Mouse (Mus musculus): ENCODE measurements around the gene Limch1. TPM values are rescaled to one million over a fixed set of nuclear protein-coding genes. Genes with fewer than 3 reads are reported as not detected.
A peak's percentile ranks its signal among the peaks of the same experiment; 100 is the strongest.

The Limch1 gene
- total RNA-seq, 2 experiments from 2014 or later, result 210 to 274 TPM

DNA sequence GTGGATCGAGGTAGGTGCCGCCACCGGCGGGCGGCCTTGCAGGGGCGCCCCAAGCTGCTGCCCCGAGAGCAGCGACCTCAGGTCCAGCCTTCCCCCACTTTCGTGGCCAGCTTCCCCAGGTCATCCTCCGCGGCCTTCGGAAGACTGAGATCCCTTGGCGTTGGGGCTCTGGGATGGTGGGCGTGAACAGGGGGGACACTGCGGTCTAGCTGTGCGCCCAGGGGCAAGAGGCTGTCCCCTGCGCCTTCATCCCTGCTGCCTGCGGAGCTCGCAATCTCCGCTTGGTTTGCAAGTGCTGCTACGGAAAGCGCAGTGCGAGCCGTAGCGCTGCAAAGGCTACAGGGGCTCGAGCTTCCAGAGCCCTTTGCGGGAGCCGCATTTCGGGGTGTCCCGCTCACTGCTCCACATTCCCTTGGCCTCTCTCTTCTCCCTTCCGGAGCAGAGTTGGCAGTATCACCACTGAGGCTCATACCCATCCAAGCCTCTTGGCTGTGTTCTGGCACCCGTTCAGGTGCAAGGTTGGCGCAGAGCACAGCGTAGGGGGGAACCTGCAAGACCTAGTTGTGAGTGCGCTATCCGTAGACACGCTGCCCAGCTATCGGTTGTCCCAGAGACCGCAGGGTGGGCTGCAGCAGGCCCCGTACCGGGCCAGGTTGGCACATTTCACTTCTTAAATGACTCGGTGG, 512 bp downstream of the Limch1 start:
- intact Hi-C loops (cut with DNase I), result loop anchor here (2.0 to 5.0 kb wide), 4 partner anchors 35 to 196 kb away; no protein-coding TSS in a partner anchor
- DNase-seq (ENCODE audit: low spot score), result peak; percentile 27

- intact Hi-C loops (cut with DNase I), result loop anchor here (2.0 to 5.0 kb wide), 4 partner anchors 36 to 196 kb away; no protein-coding TSS in a partner anchor
- DNase-seq (ENCODE audit: low spot score), result no peak
Observed at GRCm38 (mm10) chr5:66746761-66747160, 1.1 kb downstream of the Limch1 start.

GRCm38 (mm10) chr5:66747761-66748430, 2.3 kb downstream of the Limch1 start:
- DNase-seq (ENCODE audit: low spot score), result no peak
- intact Hi-C loops (cut with DNase I), result loop anchor here (2.0 to 5.0 kb wide), 4 partner anchors 37 to 194 kb away; no protein-coding TSS in a partner anchor

DNA sequence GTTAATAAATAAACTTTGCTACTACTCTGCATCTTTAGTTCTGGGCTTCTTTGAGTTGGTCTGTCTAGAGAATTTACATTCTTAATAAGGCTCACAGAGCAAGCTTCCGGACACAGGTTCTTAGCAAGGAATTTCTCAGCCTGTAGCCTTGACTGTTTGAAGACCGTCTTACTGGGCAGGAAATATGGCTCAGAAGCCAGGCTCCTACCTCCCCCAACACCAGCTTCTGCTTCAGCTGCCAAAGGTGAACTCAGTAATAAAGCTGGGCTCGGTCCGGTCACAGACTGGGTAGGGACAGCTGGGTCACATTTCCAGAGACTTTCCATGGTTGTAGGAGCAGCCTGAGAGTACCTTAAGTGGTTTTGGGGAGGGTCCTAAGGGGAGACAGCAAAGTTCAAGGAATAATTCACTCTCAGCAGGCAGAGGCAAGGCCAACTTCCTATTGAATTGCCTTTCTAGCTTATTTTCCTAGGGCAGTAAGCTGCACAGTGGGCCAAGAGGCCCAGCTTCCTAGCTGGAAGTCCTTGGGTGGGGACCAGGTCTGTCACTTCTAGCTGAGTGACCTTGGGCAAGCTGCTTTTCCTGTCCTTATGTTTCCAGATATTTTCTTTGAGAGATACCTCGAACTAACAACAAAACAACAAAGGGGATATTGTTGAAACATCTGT, 3.0 kb downstream of the Limch1 start:
- intact Hi-C loops (cut with DNase I), result loop anchor here (5.0 kb wide), 3 partner anchors 99 to 194 kb away; no protein-coding TSS in a partner anchor

GRCm38 (mm10) chr5:66750641-66751040, 5.0 kb downstream of the Limch1 start:
- no peak for DNase-seq (ENCODE audit: low spot score)
- intact Hi-C loops (cut with DNase I), result loop anchor here (5.0 kb wide), 1 partner anchor 47 kb away; no protein-coding TSS in a partner anchor

More for the DNA sequence above, 3.0 kb downstream of the Limch1 start:
- DNase-seq (ENCODE audit: low spot score), result no peak

DNA sequence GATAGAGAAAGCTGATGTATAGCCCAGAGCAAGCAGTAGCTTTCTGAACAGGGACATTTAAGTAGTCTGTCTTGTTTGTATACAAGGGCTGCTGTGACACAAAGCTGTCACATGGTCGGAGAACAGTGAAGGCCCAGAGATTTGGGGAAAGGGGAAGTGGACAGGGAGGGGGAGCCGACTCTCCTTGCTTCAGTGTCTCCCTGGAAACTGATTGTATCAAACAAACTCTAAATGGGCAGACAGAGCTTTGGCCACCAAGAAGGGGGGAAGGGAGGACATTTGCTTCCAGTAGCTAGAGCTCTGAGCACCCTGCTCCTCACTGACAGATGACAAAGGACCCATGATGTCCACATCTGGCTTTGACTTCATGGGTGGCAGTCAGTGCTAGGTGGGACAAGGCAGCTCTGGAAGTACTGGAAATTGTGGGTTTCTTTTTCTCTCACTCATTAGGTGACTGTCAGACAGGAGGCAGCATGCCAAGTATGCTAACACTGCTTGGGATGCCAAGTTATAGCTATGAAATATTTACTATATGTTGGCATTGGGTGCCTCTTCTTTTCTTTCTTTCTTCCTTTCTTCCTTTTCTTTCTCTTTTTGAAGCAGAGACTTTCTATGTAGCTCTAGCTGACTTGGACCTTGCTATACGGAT, 5.8 kb downstream of the Limch1 start:
- intact Hi-C loops (cut with DNase I), result loop anchor here (5.0 kb wide), 1 partner anchor 46 kb away; no protein-coding TSS in a partner anchor
- DNase-seq (ENCODE audit: low spot score), result no peak

DNA sequence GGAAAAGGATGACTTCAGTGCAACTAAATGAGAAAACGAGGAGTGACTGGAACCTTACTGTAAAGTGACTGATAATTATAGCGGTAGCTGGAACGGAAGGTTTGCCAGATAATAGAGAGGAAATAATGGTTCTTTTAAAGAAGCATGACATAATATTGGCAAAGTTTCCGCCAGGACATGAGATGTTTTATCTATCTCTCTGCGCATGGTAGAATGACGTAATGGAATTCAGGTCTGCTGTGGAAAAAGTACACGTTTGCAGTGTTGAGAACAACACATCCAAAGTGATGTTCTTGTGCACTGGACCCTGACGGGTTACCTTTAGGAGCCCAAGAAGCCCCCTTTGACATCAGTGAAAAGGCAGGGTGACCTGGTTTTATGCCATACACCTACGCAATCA, 8.0 kb downstream of the Limch1 start:
- no peak for DNase-seq (ENCODE audit: low spot score)
- intact Hi-C loops (cut with DNase I), result loop anchor here (5.0 kb wide), 1 partner anchor 44 kb away; no protein-coding TSS in a partner anchor

DNA sequence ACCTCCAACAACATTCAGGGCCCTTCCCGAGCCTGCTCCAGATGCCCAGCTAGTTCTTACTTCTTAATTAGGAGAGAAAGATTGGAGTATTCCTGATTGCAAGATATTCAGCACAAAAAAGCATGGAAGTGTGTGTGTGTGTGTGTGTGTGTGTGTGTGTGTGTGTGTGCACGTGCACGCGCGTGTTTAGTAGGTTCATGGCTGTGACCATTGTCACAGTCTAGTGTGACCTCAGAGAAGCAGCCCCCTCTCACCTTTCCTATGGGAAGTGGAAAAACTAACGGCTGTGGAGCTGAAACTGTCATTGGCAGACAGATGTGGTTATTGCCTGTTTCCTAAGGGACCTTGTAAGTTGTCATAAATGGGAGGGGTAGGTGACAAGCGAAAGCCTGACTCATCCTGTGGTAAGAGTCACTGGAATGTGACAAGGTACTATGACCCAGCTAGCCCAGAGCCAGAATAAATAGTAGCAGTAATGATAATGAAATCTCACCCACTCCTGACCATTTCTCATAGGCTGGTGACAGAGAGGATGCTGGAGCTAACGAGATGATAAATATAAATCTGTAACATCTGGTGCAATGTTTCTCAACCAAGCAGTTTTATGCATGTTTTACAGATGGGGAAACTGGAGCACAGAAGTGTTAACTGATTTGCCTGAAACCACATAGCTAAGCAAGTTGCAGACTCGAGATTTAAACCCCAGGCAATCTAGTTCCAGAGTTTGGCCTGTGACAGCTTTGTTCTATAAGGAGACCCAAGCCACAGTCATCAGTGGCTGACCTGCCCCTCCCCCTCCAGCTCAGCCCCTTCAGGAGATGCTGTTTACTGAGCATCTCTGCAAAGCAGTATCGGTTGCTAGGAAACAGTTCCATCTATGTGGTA, 11.4 kb downstream of the Limch1 start:
- intact Hi-C loops (cut with DNase I), result no loop called here

GRCm38 (mm10) chr5:66757706-66758237, 12.1 kb downstream of the Limch1 start:
- DNase-seq (ENCODE audit: low spot score), result no peak
- intact Hi-C loops (cut with DNase I), result no loop called here

More for the DNA sequence above, 11.4 kb downstream of the Limch1 start:
- DNase-seq (ENCODE audit: low spot score), result no peak

GRCm38 (mm10) chr5:66759354-66759753, 13.7 kb downstream of the Limch1 start:
- intact Hi-C loops (cut with DNase I), result no loop called here
- DNase-seq (ENCODE audit: low spot score), result no peak

- intact Hi-C loops (cut with DNase I), result no loop called here
- no peak for DNase-seq (ENCODE audit: low spot score)
Observed at GRCm38 (mm10) chr5:66760747-66761146, 15.1 kb downstream of the Limch1 start.

- intact Hi-C loops (cut with DNase I), result no loop called here
- DNase-seq (ENCODE audit: low spot score), result no peak
Observed at GRCm38 (mm10) chr5:66762006-66762405, 16.4 kb downstream of the Limch1 start.

DNA sequence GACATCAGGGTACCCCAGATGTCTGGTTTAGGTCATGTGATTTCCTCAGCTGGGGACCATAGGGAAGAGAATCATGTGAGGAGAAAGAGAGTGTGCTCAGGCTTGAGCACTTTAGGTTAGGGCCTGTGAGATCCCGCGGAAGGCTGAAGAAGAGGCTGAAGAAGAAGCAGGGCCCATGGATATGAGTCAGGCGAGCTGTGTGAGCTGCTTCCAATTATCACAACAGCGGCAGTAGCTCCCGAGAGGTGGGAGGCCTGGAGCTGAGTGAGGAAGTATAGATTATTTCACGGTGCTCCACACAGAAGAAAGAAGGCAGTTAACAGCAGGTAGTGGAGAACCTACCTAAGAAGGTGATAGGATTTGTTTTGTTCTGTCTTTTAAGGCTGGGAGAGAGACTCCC, 18.5 kb downstream of the Limch1 start:
- intact Hi-C loops (cut with DNase I), result no loop called here

GRCm38 (mm10) chr5:66765911-66766310, 20.3 kb downstream of the Limch1 start:
- intact Hi-C loops (cut with DNase I), result no loop called here
- no peak for DNase-seq (ENCODE audit: low spot score)

More for the DNA sequence above, 18.5 kb downstream of the Limch1 start:
- no peak for DNase-seq (ENCODE audit: low spot score)

DNA sequence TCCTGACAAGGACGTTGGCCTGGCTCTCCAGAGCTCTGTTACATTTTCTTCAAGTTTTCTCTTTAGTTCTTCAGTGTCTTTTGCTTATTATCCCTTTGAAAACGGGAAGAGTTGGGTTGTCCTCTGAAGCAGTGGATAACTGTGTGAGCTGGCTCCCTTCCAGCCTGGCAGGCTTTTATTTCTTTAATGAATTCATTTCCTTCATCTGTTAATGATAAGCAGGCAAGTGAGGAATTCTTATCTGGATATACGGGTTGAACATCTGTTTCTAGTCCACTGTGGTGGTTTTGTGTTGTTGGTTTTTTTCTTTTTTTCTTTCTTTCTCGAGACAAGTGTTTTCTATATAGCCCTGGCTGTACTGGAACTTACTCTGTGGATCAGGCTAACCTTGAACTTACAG, 22.4 kb downstream of the Limch1 start:
- DNase-seq (ENCODE audit: low spot score), result no peak

GRCm38 (mm10) chr5:66769070-66769469, 23.4 kb downstream of the Limch1 start:
- intact Hi-C loops (cut with DNase I), result no loop called here
- DNase-seq (ENCODE audit: low spot score), result no peak

More for the DNA sequence above, 22.4 kb downstream of the Limch1 start:
- intact Hi-C loops (cut with DNase I), result no loop called here

GRCm38 (mm10) chr5:66769558-66769957, 23.9 kb downstream of the Limch1 start:
- no peak for DNase-seq (ENCODE audit: low spot score)
- intact Hi-C loops (cut with DNase I), result no loop called here

DNA sequence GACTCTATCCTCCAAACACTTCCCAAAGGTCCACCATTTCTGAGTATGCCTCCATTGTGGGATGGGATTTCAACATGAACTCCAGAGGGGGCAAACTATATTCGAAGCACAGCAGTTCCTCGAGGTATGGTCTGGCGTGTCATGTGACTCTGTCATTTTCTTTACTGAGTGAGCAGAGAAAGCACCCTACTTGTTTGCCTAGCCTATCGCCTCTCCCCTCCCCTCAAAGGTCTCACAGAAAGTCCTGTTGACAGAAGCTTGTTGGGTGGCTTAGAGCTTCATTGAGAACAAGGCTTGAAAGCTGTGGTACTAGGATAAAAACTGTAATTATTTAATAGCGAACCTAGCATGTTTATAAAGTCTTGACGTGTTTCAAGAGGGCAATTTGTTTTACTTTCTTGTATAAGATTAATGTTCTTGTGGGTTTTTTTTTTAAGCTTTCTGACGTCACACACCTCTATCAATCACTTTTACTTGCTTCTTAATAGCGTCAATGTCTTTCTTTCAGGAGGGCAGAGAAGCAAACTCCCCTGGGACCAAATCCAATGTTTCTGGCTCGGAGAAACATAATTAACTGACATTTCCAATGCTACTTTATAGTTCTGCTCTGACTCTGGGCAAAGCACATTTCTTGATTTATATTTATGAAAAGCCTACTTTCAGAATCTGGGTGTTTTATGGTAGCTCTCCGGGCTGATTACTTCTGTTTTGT, 32.5 kb downstream of the Limch1 start:
- no peak for DNase-seq (ENCODE audit: low spot score)
- intact Hi-C loops (cut with DNase I), result no loop called here
